Mouse (Mus musculus): ENCODE results near the gene Dnm3. TPM values are rescaled to one million over a fixed set of nuclear protein-coding genes. Genes with fewer than 3 reads are reported as not detected.

Gene Dnm3
- polyA plus RNA-seq (2012; ENCODE audit: low replicate concordance): 0.63 and 1.0 TPM in 2 replicates

GRCm38 (mm10) chr1:162477246-162478209 lies at the start of gene Dnm3:
Dnm3 (minus strand) TSS chr1:162478034.

DNA sequence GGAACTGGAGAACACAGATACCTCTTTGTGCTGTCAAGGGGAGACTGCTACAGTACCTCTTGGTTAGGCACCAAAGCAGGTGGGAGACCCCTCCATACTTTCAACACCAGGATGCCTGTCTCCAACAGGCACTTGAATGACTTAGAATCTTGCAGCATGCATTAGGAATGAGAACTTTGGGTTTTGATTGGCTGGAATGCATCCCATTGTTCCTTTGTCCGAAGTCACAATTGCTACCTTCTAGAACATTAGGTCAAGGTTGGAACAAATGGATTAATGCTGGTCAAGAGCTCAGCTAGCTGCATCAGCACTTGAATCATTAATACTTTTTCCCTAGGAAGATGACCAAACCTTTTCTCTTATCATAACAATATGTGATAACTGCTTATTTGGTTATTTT lies 498.3 kb downstream of the Dnm3 start, which contains the start of gene 4930558K02Rik:
TSS of gene 4930558K02Rik (minus strand) at position 101 of the 400 bp plus-strand sequence.

DNA sequence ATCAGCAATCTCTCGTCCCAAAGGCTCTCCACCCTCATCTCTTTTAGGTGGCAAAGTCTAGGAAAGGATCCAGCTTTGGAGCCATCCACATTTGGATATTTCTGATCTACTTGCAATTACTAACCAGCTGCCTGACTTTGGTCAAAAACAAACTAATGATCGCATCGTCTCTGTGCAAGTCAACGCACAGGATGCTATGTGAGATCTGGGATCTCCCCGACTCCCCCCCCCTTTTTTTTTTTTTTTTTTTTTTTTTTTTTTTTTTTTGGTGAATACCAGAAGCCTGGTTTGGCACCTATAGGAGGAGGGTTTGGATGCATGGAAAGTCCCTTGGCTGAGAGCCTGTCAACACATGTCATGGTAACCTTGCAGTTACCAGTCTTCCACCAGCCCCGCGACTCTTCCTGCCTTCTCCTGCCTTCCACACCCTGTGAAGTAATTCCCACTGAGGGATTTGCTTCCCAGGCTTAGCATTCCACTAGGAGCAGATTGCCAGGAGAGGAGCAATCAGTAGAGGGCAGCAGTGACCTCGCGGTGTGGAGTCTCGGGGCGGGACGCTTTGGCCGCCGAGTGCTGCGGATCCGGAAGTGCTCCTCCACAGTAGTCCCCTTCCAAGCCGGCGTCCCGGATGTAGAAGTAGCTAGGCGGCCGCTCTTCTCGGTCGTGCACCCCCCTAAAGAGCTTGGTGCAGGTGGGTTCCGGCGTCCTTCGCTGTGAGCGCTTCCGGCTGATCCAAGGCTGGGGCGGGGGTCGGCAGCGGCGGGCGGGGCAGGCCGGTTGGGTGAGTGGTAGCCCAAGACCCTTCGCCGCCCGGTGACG lies 509.0 kb downstream of the Dnm3 start, which contains the start of gene Pigc:
TSS of gene Pigc (plus strand) at position 598 of the 819 bp plus-strand sequence.

Other genes with a start within 250 kb of the Dnm3 start
- gene Mettl13, start 70.5 kb upstream of the Dnm3 start, polyA plus RNA-seq (2012; ENCODE audit: low replicate concordance): 5.0 and 7.7 TPM in 2 replicates
- 4.2 and 4.7 TPM in 2 replicates for gene Vamp4, start 92.5 kb upstream of the Dnm3 start, polyA plus RNA-seq (2012; ENCODE audit: low replicate concordance)
- gene Myoc, start 161.1 kb upstream of the Dnm3 start, polyA plus RNA-seq (2012; ENCODE audit: low replicate concordance): not detected in 2 replicates
- not detected in 2 replicates for gene Myocos, start 180.2 kb upstream of the Dnm3 start, polyA plus RNA-seq (2012; ENCODE audit: low replicate concordance)